Mouse (Mus musculus) right cerebral cortex, postnatal 25 days (tissue): ENCODE data around the gene Ap5s1.
"Not testable (repeated sequence)": the region's sequence is repeated elsewhere in the genome, so short reads cannot be mapped to it uniquely, and the experiment has no call there.

Experiments
- DNase-seq: peaks from one replicate; pipeline ENCODE4 v3.0.0; 2022

Gene Ap5s1

DNA sequence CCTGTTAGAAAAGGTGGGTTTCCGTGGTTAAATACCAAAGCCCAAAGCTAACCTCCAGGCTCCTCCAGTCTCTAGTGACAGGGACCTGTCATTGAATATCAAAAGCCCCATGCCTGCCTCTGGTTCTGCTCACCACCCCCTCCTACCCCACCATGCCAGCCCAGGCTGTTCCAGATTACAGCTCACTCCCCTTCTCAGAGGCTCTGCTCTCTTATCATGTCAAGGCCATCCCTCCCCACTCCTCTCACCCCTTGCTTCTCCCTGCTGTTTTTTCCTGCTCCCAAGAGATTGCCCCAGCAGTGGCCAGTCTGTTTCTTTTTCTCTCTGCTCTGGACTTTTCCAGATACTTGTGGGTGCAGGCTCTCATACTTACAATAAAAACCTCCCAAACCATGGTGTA lies 16.7 kb downstream of the Ap5s1 start:
- no peak for DNase-seq

DNA sequence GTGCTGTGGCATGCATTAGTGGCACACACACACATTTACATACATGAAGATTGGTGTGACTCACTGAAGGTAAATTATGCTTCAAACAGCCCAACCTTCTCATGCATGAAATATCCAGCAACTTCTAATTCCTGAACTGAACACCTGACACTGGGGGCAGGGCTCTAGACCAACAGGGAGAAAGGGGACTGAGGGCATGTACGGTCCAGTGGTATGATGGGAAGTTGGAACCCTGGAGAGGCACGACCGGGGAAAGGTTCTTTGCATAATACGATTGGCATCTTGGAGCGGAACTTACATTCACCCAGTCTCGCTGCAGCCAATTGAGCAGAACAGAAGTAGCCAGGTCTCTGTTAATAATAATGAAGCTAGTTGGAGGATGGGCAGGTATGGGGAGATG lies 18.3 kb downstream of the Ap5s1 start:
- no peak for DNase-seq

DNA sequence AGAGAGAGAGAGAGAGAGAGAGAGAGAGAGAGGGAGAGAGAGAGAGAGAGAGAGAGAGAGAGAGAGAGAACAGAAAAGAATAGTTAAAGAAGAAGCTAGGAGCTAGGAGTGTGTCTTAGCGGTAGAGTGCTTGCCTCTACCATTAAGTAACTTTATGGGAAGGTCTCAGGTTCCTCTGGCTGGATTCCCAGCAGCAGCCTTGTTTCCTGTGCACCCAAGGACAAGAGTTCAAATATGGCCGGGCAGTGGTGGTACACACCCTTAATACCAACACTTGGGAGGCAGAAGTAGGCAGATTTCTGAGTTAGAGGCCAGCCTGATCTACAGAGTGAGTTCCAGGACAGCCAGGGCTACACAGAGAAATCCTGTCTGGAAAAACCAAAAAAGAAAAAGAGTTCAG lies 19.8 kb downstream of the Ap5s1 start:
- not testable (repeated sequence) for DNase-seq

DNA sequence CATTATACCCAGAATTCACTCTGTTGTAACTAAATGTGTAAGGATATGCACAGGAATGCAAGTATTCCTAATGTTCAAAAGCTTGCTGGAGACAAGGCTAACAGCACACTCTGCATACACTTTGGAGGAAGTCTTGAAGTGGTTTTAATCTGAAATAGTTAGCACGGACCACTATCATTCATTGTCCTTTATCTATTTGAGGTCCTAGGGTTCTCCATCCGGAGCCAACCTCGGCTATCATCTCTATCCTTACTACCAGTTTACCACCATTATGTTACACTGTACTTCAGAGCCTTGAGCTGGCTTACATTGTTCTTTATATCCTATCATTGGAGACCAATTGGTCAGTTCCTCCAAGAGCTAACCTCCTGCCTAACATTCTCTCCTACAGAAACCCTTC lies 20.4 kb downstream of the Ap5s1 start:
- DNase-seq, result no peak

DNA sequence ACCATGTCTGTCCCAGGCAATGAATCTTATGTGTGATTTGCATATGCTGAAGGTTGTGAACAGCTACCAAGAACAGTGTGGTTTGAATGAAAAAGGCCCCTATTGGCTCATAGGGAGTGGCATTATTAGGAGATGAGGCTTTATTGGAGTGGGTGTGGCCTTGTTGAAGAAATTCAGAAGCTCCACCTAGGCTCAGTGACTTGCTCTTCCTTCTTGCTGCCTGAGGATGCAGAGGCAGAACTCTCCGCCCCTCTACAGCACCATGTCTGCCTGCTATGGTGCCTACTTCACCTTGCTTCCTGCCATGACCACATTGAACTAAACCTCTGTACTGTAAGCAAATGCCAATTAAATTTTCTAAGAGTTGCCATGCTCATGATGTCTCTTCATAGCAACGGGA lies 25.7 kb downstream of the Ap5s1 start:
- no peak for DNase-seq

DNA sequence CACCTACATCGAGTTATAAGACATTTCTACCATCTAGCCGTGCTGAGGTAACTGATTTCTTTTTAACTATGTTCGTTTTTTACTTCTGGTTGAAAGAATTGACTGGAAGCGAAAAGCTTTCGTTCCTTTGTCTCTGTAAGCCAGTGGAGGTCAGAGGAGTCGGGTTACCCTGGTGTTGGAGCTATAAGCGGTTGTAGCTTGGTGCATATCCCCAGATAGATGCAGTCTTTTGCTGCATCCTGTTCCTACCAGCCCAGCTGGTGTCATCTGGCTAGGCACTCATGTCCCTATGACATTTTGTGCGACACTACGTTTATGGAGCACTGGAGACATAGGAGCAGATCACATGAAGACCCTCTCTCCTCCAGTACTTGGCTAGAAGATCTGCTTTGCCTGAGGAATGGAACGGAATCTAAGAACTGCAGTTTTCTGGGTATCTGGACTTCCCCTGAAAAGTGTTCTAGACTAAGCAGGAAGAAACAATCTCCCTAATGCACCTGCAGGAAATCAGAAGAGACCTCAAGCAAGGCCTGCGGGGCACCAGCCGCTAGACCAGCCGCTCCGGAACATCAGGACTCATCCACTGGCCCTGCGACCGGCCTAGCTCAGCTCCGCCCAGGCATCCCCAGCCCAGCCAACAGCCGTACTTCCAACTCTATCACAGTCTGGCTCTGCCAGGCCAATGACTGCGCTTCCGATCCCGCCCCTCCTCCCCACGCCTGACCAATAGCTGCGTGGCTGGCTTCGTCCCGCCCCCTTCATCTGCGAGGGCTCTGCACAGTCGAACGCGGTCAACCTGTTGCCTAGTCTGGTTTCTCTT lies 26.6 kb downstream of the Ap5s1 start, which contains the start of gene Mavs:
Mavs (plus strand) TSS at position 757 of the 820 bp plus-strand sequence.
- peak; percentile 90 for DNase-seq

DNA sequence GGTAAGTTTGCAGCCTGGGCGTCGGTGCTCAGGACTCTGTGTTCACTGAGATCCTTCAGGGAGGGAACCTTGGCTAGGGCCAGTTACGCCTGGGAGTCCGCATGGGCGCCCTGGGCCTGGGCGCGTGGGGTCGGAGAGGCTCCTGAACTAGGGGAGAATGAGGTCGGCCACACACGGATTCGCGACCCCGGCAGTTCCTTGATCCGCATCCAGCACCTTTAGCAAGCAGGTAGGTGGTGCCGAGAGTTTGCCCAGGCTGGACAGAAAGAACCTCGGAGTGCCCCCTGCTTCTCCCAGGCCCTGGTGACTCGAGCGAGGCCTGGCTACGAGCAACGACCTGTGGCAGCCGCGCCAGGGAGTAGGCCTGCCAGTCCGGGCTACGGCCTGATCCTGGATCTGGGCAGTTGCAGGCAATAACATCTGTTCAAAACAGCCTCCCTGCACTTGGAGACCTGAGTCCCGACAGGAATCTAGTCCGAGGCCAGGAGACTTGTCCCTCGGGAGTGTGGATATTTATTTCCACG lies 27.3 kb downstream of the Ap5s1 start:
- DNase-seq, result no peak

DNA sequence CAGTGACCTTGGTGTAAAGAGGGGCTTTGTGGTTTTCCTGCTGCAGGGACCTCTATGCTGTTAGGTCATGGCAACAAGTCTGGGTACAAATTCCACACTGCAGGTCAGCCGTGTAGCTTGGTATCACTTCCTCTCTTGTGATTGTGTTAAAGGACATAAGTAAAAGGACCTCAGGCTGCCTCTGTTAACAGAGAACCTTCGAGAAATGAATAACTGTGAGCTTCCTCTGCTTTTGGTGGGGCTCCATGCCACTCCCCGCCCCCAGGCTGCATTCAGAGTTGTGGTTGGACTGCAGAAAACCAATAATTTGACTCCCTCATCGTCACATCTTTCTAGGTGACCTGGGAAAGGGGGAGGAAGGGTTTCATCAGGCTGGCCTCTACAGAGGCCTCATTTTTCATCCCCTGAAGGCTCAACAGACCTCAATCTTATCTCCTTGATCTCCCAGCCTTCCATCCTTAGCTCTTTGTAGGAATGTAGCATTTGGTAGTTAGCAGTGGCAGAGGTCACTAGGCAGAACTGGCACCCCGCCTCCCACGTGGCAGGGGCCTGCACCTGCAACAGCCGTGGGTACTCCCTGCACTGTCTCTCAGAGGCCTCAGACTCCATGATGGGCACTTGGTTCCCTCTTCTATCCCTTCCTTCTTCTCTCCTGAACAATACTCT lies 28.2 kb downstream of the Ap5s1 start:
- no peak for DNase-seq

DNA sequence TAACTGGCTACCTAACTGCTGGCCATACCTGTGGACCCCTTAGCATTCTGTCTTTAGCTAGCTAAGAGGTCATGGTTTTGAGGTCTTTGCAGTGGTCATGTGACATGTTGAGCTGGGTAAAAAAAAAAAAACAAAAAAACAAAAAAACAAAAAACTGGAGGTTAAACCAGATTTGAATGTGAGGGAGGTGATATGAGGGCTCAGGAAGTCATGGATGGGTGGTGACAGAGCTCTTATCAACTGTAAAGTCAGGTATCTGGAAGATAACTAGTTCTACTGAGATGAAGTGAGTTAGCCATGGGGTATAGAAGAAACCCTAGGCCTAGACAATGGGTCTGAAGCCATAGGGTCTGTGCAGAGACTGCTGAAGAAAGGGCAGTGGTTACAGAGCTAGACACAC lies 35.3 kb downstream of the Ap5s1 start:
- no peak for DNase-seq

DNA sequence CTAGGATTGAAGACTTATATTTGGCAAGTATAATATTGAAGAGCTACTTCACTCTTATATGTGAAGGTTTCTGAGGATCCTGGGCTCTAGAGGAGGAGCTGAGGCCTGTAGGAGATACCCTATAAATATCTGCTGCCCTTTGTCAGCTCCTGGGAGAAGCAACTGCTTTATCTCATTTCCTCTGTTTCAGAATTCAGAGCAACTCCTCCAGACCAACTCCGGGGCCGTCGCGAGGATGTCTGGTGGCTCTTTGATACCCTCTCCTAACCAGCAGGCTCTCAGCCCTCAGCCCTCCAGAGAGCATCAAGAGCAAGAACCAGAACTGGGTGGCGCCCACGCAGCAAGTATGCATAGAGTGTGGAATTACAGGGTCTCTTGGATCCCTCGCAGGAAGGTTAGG lies 36.1 kb downstream of the Ap5s1 start:
- DNase-seq, result no peak

DNA sequence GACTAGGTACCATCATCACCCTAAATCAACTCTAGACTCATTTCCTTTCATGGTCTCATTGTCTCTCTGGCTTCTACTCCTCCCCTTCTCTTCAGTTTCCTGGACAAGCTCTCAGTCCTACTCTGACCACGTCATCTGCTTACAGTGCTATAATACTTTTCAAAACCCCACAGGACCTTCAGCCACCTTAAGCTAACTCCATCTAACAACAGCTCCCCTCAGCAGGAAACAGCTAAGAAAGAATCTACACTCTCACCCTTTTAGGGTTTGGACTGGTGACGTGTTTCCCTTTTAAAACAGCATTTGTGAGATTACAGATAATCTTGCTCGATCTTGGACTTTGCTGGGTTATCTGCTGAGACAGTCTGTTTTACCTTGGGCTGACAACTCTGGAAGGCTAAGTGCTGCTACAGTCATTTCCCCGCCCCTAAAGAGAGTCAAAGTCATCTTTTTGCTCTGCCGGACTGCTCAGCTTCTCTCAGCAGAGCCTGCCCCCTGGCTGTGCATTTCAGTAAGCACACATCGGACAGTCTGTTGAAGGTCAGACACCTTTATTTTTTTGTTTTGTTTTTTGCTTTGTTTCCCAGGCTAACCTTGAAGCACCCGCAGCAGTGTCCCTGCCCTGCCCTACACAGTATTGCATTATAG lies 46.9 kb downstream of the Ap5s1 start:
- DNase-seq, result no peak

DNA sequence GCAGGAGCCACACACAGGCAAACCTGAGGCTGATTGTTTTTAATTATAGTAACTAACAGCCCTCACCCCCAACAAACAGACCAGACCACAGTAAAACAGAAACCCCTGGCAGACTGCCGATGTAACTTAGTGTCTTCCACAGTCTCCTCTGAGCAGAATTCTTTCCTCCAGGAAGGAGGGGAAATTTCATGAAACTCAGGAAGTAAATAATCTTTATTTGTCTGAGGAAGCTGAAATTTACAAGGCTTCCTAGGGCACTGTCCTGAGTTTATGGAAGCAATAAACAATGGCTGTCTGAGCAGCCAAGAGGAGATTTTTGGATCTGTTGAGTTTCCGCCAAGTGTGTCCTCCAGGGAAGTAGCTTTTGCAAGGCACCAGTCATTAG lies 47.4 kb downstream of the Ap5s1 start:
- no peak for DNase-seq

DNA sequence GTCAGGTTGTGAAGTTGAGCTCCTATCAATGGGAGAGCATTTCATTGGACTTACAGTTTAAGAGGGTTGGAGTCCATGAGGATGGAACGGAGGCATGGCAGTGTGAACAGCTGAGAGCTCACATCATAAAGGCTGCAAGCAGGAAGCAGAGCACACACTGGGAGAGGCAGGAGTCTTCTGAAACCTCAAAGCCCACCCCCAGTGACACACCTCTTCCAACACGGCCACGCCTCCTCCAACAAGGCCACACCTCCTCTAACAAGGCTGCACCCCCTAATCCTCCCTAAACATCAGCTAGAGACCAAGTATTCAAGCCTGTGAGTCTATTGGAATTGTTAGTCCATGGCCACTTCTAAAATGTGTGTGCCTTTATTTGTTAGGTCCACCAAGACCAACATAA lies 48.9 kb downstream of the Ap5s1 start:
- no peak for DNase-seq

DNA sequence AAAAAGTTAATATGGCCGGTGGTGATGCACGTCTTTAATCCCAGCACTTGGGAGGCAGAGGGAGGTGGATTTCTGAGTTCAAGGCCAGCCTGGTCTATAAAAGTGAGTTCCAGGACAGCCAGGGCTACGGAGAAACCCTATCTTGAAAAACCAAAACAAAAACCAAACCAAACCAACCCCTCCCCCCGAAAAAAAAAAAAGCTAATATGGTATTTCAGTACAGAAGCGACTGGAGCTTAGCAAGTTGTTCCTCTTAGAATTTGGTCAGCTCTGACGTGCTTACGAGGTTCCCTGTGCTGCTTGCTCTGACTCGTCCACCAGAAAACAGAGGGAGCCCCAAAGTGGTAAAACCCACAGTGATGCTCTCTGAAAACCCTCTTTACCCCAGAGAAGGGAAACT lies 51.8 kb downstream of the Ap5s1 start:
- DNase-seq, result no peak

DNA sequence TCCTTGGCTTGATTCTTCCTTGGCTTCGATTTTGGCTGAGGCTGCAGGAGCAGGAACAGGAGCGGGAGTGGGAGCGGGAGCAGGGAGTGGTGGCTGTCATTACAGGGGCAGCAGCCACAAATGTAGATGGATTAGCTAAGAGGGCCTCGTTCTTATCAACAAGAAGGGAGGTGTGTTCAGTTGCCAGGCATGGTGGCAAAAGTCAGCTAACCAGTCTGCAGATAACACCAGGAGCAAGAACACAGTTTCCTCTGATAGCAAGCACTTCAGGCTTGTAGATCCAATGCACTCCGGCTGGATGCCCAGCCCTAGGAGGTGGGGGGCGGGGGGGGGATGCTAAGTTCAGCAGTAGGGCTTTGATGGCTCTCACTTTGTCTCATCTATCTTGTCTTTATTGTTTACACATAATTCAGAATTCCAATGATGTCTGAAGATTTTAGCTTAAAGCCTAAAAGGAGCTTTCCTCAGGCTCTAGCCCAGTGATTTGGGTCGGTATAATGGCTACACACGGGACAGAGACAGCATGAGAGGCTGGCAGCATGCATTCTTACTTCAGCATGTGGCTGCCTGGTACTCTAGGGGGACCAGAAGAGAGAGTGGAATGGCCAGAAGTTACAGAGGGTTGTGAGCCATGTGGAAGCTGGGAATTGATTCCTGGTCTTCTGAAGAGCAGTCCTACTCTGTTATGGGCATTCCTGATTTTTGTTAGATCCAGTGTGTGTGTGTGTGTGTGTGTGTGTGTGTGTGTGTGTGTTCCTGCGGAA lies 53.8 kb downstream of the Ap5s1 start:
- no peak for DNase-seq

DNA sequence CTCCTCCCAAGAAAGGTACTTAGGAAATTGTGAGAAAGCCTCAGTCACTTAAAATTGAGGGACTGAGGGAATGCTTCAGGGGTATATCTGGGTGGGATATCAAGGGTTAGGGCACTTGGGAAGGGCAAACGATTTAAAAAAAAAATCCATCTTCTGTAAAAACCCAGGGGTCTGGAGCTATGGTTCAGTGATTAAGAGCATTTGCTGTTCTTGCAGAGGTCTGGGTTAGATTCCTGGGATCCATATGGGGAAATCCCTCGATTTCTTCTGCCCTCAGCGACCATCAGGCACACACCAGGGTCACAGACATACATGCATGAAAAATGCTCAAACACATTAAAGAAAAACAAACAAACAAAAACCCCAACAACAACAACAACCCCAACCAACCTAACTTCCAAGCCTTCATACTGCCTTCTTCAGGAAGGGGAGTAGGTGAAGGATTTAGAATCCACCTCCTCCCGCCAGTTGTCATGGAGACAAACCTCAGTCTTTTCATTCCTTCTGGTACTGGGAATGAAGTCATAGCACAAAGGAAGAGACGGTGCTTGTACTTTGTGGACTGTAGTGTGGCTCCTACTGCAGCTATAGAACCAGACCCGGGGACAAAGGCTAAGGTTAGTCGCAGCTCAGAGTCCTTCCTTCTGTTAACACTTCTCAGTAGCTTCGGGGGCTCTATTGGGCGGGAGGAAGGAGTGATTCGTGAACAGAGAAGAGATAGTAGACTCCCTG lies 54.8 kb downstream of the Ap5s1 start:
- no peak for DNase-seq

DNA sequence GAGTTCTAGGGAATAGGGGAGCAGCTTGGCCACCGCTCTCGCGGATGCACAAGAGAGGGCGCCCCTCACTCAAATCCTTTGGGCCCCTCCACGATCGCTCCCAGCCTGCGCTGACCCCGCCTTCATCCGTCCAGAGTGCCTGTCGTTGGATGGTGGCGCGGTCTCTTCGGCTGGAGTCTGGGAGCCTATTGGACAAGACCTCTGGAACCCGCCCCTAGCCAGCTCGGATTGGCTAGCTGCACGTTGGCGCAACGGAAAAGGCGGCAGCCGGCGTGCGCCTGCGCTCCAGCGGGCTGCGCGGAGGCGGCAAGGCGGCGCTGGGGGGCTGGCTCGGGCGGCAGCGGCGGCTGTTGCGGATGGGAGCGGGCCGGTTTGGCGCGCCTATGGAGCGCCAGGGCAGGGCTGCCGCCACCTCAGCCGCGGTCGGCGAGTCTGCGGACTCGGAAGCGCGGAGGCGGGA lies 55.4 kb downstream of the Ap5s1 start, which contains the start of gene Pank2:
Pank2 (plus strand) TSS at position 283 of the 460 bp plus-strand sequence.
- peak; percentile 99 for DNase-seq
